Mouse (Mus musculus) MEL (cell line): ENCODE measurements at regions not wholly inside any gene's neighbourhood (a gene's known extent, or its start where the extent isn't known, plus 50 kb on each side); places are given as distances from the start of the nearest gene placed in this dataset.

Experiments
- CTCF ChIP-seq, 3 experiments: IDR thresholded peaks in 2 of 3; conservative IDR thresholded peaks in 1 of 3; 2 replicates each; pipeline ENCODE4 v1.5.1; 2011 to 2012; ENCODE audit warnings: low read length in 3 of 3, low read depth in 2 of 3, mild to moderate bottlenecking in 2 of 3, improper control_type of control experiment in 1 of 3, inconsistent platforms in 1 of 3, mixed read lengths in 1 of 3, moderate library complexity in 1 of 3; ENCODE audit not compliant: control insufficient read depth in 1 of 3, insufficient read depth in 1 of 3, poor library complexity in 1 of 3, severe bottlenecking in 1 of 3
- EP300 ChIP-seq, 2 experiments: IDR thresholded peaks; 2 replicates each; pipeline ENCODE4 v1.6.1; 2011; ENCODE audit warnings: improper control_type of control experiment in 2 of 2, low read length in 2 of 2, low read depth in 1 of 2, mild to moderate bottlenecking in 1 of 2
- MAFK ChIP-seq: IDR thresholded peaks from 2 replicates; pipeline ENCODE4 v1.6.1; 2011; ENCODE audit warnings: low read depth, mild to moderate bottlenecking, low read length, improper control_type of control experiment, borderline replicate concordance
- MYC ChIP-seq: IDR thresholded peaks from 2 replicates; pipeline ENCODE4 v1.6.1; 2011; ENCODE audit warnings: low read depth, mild to moderate bottlenecking, low read length, improper control_type of control experiment, moderate library complexity
- NELFE ChIP-seq: IDR thresholded peaks from 2 replicates; pipeline ENCODE4 v1.6.1; 2011; ENCODE audit warnings: low read depth, low read length, improper control_type of control experiment
- USF2 ChIP-seq, 2 experiments: IDR thresholded peaks; 2 replicates each; pipeline ENCODE4 v1.6.1; 2011 to 2012; ENCODE audit warnings: improper control_type of control experiment in 2 of 2, low read length in 2 of 2, borderline replicate concordance in 1 of 2, inconsistent platforms in 1 of 2, low read depth in 1 of 2, mild to moderate bottlenecking in 1 of 2; ENCODE audit not compliant: insufficient read depth in 1 of 2
- ZC3H11A ChIP-seq: IDR thresholded peaks from 2 replicates; pipeline ENCODE4 v1.6.1; 2012; ENCODE audit warnings: low read depth, mild to moderate bottlenecking, inconsistent platforms, low read length, improper control_type of control experiment

DNA sequence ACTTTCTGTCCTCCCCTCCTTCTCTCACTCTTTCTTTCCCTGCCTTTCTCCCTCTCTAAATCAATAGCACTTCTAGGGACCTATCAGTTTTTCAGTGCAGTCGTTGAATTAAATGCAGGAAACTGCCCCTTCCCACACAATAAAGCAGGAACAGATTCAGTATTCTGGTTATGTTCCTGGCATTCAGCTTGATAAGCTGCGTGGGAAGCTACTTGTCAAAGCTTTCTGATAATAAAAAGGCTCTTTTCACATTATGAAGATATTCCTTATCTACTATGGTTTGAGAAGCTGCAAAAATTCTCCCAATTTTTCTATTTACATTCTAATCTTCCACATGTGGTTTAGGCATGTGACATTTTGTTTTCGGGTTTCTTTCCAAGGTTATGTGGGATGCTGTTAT, 367.3 kb upstream of the Agtr1b start:
- TF ChIP-seq MYC (no peak), USF2 (IDR thresholded peaks at IDR 0.05; ENCODE audit: borderline replicate concordance in 1 of 2, insufficient read depth in 1 of 2, low read depth in 1 of 2, low read length in 2 of 2) (no peak), EP300 (IDR thresholded peaks at IDR 0.05; ENCODE audit: low read depth in 1 of 2, low read length in 2 of 2) (peak in 1 of 2 experiments; percentile 31; a peak in 1 of 4 replicates), ZC3H11A (no peak), CTCF (IDR thresholded peaks at IDR 0.05 in 2 of 3, conservative IDR thresholded peaks at IDR 0.05 in 1 of 3; ENCODE audit: control insufficient read depth in 1 of 3, insufficient read depth in 1 of 3, low read depth in 2 of 3, low read length in 3 of 3, poor library complexity in 1 of 3, severe bottlenecking in 1 of 3) (no peak), MAFK (no peak), NELFE (no peak)
